Mouse (Mus musculus): ENCODE data around the gene Met.

- no peak for TF ChIP-seq CTCF (IDR thresholded peaks at IDR 0.05; ENCODE audit: insufficient read depth, low read depth, low read length)
- TF ChIP-seq POLR2A (IDR thresholded peaks at IDR 0.05; ENCODE audit: insufficient read depth, low read depth, low read length) = no peak
Observed at GRCm38 (mm10) chr6:17559657-17560056, 96.1 kb downstream of the Met start.
